In genomic region chr10:80374063-80374462, GRCm38 (mm10) we compare ENCODE assay signal across 7 mouse cellular contexts. TPM values are rescaled to one million over a fixed set of nuclear protein-coding genes. Genes with fewer than 3 reads are reported as not detected.
DNase-seq lines count a peak whose midpoint lies in the region; TF ChIP-seq lines count a peak whose summit lies in the region.

No protein-coding gene starts in this region.

- TF ChIP-seq POLR2A in liver, adult 2 months (IDR thresholded peaks at IDR 0.05; ENCODE audit: extremely low read depth, insufficient read depth, low read length), result no peak

- no peaks in the 10 kb centered on the region for H3K4me1 ChIP-seq in liver, adult 2 months (ENCODE audit: control insufficient read depth, insufficient read depth, low read length)

- H3K36me3 ChIP-seq in liver, adult 2 months (ENCODE audit: control insufficient read depth, insufficient read depth, low read length), result no peaks in the 10 kb centered on the region

- no peak overlapping the region for H3K4me3 ChIP-seq in layer of hippocampus, adult 2 months
- H3K4me3 ChIP-seq in liver, adult 2 months (ENCODE audit: insufficient read depth, low read depth, low read length), result no peak overlapping the region

- no peaks in the 10 kb centered on the region for H3K79me2 ChIP-seq in liver, adult 2 months (ENCODE audit: control insufficient read depth, insufficient read depth, low read length)

- WGBS in liver, adult 2 months, result 26% methylated on average over 6 of the region's 6 CpGs

- TF ChIP-seq CTCF in layer of hippocampus, adult 2 months (conservative IDR thresholded peaks at IDR 0.05), result peak; percentile 84
- peak; percentile 84 for TF ChIP-seq CTCF in liver, adult 2 months (IDR thresholded peaks at IDR 0.05; ENCODE audit: low read depth, low read length)

- no peak overlapping the region for H3K9ac ChIP-seq in liver, adult 2 months (ENCODE audit: low read depth, low read length)

- peak; percentile 78 to 85 for DNase-seq in layer of hippocampus, adult 2 months (ENCODE audit: low spot score in 2 of 2)
- DNase-seq in layer of hippocampus, adult 9-10 months (ENCODE audit: low spot score), result no peak
- peak; percentile 68 for DNase-seq in MEL-GATA-1-ER (ENCODE audit: extremely low read depth, low read depth)
- DNase-seq in cerebellum, adult 18-20 months, result peak; percentile 90
- DNase-seq in gastrocnemius, postnatal 25 days, result peak; percentile 55
- peak; percentile 53 for DNase-seq in liver, adult 2 months (ENCODE audit: extremely low read depth, low read depth, low spot score)
- peak; percentile 75 for DNase-seq in right cerebral cortex, postnatal 14 days

- no peaks in the 10 kb centered on the region for H3K27me3 ChIP-seq in liver, adult 2 months (ENCODE audit: control insufficient read depth, insufficient read depth, low read length)

- no peak overlapping the region for H3K27ac ChIP-seq in layer of hippocampus, adult 2 months
- no peak overlapping the region for H3K27ac ChIP-seq in liver, adult 2 months (replicated peaks; ENCODE audit: insufficient read depth, low read depth, low read length)

RNA-seq across cellular contexts. Expression of gene Mex3d, which starts 13.4 kb away (rescaled TPM):
- total RNA-seq in layer of hippocampus, adult 2 months (2021), result 10 to 100 TPM; 15.5 to 17.1 TPM
- 1 to 10 TPM; 3.9 to 4.3 TPM for total RNA-seq in gastrocnemius, postnatal 25 days (2021)
- total RNA-seq in liver, adult 2 months (2014; rRNA removed), result 1.0 and 2.6 TPM in 2 replicates
- 2.1 and 2.4 TPM in 2 replicates for polyA plus RNA-seq in liver, adult 2 months (2012; rRNA removed)

RNA-seq across cellular contexts. Expression of gene Plk5, which starts 17.8 kb away (rescaled TPM):
- 10 to 100 TPM; 33.4 to 36.6 TPM for total RNA-seq in layer of hippocampus, adult 2 months (2021)
- total RNA-seq in gastrocnemius, postnatal 25 days (2021), result under 1 TPM; 0.13 TPM
- 0.60 and 1.4 TPM in 2 replicates for total RNA-seq in liver, adult 2 months (2014; rRNA removed)
- 3.5 and 6.6 TPM in 2 replicates for polyA plus RNA-seq in liver, adult 2 months (2012; rRNA removed)

RNA-seq across cellular contexts. Expression of gene Mbd3, which starts 25.3 kb away (rescaled TPM):
- total RNA-seq in layer of hippocampus, adult 2 months (2021), result 100 to 1,000 TPM; 147 to 149 TPM
- total RNA-seq in gastrocnemius, postnatal 25 days (2021), result 10 to 100 TPM; 78.7 to 93.6 TPM
- total RNA-seq in liver, adult 2 months (2014; rRNA removed), result 21.1 and 32.8 TPM in 2 replicates
- 73.5 and 76.7 TPM in 2 replicates for polyA plus RNA-seq in liver, adult 2 months (2012; rRNA removed)

RNA-seq across cellular contexts. Expression of gene Adamtsl5, which starts 25.9 kb away (rescaled TPM):
- 1 to 10 TPM; 4.7 to 7.2 TPM for total RNA-seq in layer of hippocampus, adult 2 months (2021)
- 10 to 100 TPM; 38.8 to 70.8 TPM for total RNA-seq in gastrocnemius, postnatal 25 days (2021)
- total RNA-seq in liver, adult 2 months (2014; rRNA removed), result 0.28 and 0.40 TPM in 2 replicates
- polyA plus RNA-seq in liver, adult 2 months (2012; rRNA removed), result 1.4 and 1.6 TPM in 2 replicates

RNA-seq across cellular contexts. Expression of gene Uqcr11, which starts 32.6 kb away (rescaled TPM):
- total RNA-seq in layer of hippocampus, adult 2 months (2021), result 100 to 1,000 TPM; 404 to 413 TPM
- total RNA-seq in gastrocnemius, postnatal 25 days (2021), result 100 to 1,000 TPM; 913 to 952 TPM
- total RNA-seq in liver, adult 2 months (2014; rRNA removed), result 1,362 and 1,401 TPM in 2 replicates
- polyA plus RNA-seq in liver, adult 2 months (2012; rRNA removed), result 2,210 and 2,521 TPM in 2 replicates

Comparison
In these comparisons a context has a peak if more than half of its experiments do, and no peak if none do; other contexts are left out.
1. RNA of gene Plk5, which starts 17.8 kb away (total RNA-seq): 33.4 to 36.6 TPM in layer of hippocampus, adult 2 months; 0.60 to 1.4 TPM in liver, adult 2 months and 0.13 TPM in gastrocnemius, postnatal 25 days; every median in the first group is over 10 times any median in the second.